Mouse (Mus musculus) forebrain, embryonic 14.5 days (tissue): ENCODE data around the gene Mgat5. TPM values are rescaled to one million over a fixed set of nuclear protein-coding genes. Genes with fewer than 3 reads are reported as not detected.
A peak's percentile ranks its signal among the peaks of the same experiment; 100 is the strongest.

Experiments
- ATAC-seq: fragments of 200-750 bp; cut with Nextera tagmentation; 2 replicates; pipeline ENCODE4 v1.8.0; 2017; ENCODE audit warnings: mild to moderate bottlenecking, moderate library complexity
- DNase-seq: peaks from one replicate; pipeline ENCODE4 v3.0.0-alpha.2; 2015; ENCODE audit warnings: low spot score
- H3K27ac ChIP-seq: fragments of 300-500 bp; sonication (generic); 2 replicates; pipeline ENCODE4 v1.5.1; 2014; ENCODE audit warnings: low read depth, mild to moderate bottlenecking, control low read depth, low read length, moderate library complexity
- H3K27me3 ChIP-seq: fragments of 300-500 bp; sonication (generic); replicated peaks from 2 replicates; pipeline ENCODE4 v1.6.1; 2014; ENCODE audit warnings: low read length, control low read depth, mixed read lengths; ENCODE audit not compliant: control insufficient read depth, insufficient read depth
- H3K36me3 ChIP-seq: fragments of 300-500 bp; sonication (generic); 2 replicates; pipeline ENCODE4 v1.6.1; 2014; ENCODE audit warnings: low read length, control low read depth; ENCODE audit not compliant: control insufficient read depth, insufficient read depth
- H3K4me1 ChIP-seq: fragments of 300-500 bp; sonication (generic); 2 replicates; pipeline ENCODE4 v1.6.1; 2014; ENCODE audit warnings: antibody characterized with exemption, low read length, control low read depth; ENCODE audit not compliant: control insufficient read depth, insufficient read depth
- H3K4me2 ChIP-seq: fragments of 300-500 bp; sonication (generic); 2 replicates; pipeline ENCODE4 v1.6.1; 2014; ENCODE audit warnings: mild to moderate bottlenecking, control low read depth, low read length
- H3K4me3 ChIP-seq: fragments of 300-500 bp; sonication (generic); 2 replicates; pipeline ENCODE4 v1.5.1; 2014; ENCODE audit warnings: low read depth, low read length, control low read depth
- H3K9ac ChIP-seq: fragments of 300-500 bp; sonication (generic); 2 replicates; pipeline ENCODE4 v1.6.1; 2014; ENCODE audit warnings: mild to moderate bottlenecking, low read length, control low read depth, moderate library complexity
- H3K9me3 ChIP-seq: fragments of 300-500 bp; sonication (generic); replicated peaks from 2 replicates; pipeline ENCODE4 v1.6.1; 2016; ENCODE audit warnings: low read length, control low read depth, mixed read lengths; ENCODE audit not compliant: control insufficient read depth
- WGBS: fragments of 180-500 bp; shearing (Covaris S2); extraction: QIAGEN DNeasy Blood & Tissue Kit; methylation state at CpG from one replicate; pipeline ENCODE4 v1.1.7; 2014; 5-methylcytosine and 5-hydroxymethylcytosine counted together
- polyA plus RNA-seq: library from polyadenylated mRNA; unstranded; fragments of >200 nt; fragmentation: Nextera tagmentation; extraction: Ambion mirVana; gene quantifications from 2 replicates; pipeline ENCODE4 v1.2.1, GENCODE M21; 2014

Mgat5 gene
- polyA plus RNA-seq, 1 experiment from 2014 or later, result 11.4 TPM

DNA sequence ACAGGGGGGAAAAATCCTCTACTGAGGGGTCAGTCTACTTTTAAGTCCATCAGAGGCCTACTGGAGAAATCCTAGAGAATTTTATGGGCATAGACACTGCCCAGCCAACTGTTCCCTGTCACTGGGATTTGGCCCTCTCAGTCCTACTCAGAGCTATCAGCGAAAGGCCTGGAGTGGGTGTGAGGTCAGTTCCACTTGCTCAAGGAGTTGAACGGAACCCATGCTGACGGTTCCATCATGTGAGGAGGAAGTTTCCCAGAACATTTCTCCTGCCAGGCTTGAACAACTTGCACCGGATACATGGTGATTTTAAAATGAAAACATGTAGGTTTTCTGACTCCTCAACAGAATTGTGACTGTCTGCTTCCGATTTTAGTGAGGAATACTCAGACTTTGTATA is 20.2 kb downstream of the Mgat5 start:
- H3K27me3 ChIP-seq, result no peaks in the 10 kb centered on the region
- H3K4me2 ChIP-seq, result no peak overlapping the region
- no peak overlapping the region for H3K9ac ChIP-seq
- H3K4me3 ChIP-seq, result no peak overlapping the region
- H3K27ac ChIP-seq, result no peak overlapping the region
- ATAC-seq (no peak), DNase-seq (no peak)
- no peaks in the 10 kb centered on the region for H3K4me1 ChIP-seq
- WGBS, result 95% methylated on average over 5 of the region's 5 CpGs
- no peaks in the 10 kb centered on the region for H3K9me3 ChIP-seq
- H3K36me3 ChIP-seq, result no peaks in the 10 kb centered on the region

DNA sequence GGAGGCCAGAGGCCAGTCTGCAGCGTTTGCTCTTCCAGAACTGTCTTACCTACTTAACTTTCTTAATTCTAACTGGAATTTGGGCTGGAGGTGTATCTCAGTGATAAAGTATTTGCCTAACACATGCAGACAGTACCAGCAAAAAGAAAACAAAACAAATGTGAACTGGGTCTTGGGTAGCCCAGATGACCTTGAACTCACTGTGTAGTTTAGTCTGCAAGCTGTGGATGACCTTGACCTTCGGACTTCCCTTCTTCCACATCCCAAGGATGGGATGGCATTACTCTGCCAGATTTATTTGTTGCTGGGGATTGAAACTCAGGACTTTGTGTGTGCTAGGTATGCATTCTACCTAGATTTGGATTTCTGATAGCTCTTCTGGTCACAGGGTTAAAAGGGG is 24.2 kb downstream of the Mgat5 start:
- no peaks in the 10 kb centered on the region for H3K9me3 ChIP-seq
- no peaks in the 10 kb centered on the region for H3K36me3 ChIP-seq
- H3K4me1 ChIP-seq, result no peaks in the 10 kb centered on the region
- no peak for DNase-seq
- 98% methylated on average over 2 of the region's 2 CpGs for WGBS
- H3K27ac ChIP-seq, result no peak overlapping the region
- no peak overlapping the region for H3K4me3 ChIP-seq
- H3K4me2 ChIP-seq, result no peak overlapping the region
- no peak overlapping the region for H3K9ac ChIP-seq
- H3K27me3 ChIP-seq, result no peaks in the 10 kb centered on the region
- no peak for ATAC-seq

DNA sequence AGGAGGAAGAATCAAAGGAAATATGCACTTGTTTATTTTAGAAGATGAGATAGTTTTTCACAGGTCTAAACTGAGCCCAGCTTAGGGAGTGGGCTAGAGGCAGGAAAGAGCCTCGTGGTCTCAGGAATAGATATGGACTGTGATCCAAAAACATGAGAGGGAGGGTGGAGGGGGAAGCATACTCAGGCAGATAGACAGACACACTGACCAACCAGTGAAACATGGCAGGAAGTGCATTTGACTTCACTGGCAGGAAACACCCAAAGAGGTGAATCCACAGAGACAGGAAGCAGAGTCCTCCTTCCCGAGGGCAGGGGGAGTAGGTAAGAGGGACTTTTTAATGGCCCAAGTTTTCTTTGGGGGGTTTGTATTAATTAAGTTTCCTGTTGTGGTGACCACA is 25.7 kb downstream of the Mgat5 start:
- no peak overlapping the region for H3K4me2 ChIP-seq
- no peak for DNase-seq
- no peak overlapping the region for H3K27ac ChIP-seq
- no peak overlapping the region for H3K4me3 ChIP-seq
- 96% methylated on average over 2 of the region's 2 CpGs for WGBS
- no peaks in the 10 kb centered on the region for H3K27me3 ChIP-seq
- no peaks in the 10 kb centered on the region for H3K9me3 ChIP-seq
- H3K4me1 ChIP-seq, result no peaks in the 10 kb centered on the region
- H3K9ac ChIP-seq, result no peak overlapping the region
- no peaks in the 10 kb centered on the region for H3K36me3 ChIP-seq
- no peak for ATAC-seq

DNA sequence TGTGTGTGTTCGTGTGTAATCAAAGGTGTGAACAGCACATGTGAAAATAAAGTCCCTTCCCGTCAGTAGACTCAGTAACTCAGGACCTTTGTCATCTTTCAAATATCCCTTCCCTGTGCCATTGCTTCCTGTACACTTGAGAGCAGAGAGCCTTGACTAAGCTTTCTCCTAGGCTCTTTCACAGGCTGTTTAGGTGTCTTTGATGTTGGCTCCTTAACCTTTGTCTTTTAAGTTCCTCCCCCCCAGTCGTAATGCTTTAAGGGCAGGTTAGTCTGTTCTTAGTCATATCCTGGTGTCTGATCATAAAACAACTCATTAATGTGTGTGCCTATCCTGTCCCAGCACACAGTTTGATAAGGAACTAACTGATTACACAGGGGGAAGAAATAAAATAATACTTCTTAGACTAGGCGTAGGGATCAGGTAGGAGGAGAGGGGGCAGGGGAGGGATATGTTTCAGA is 28.4 kb downstream of the Mgat5 start:
- 72% methylated on average over 4 of the region's 4 CpGs for WGBS
- H3K4me1 ChIP-seq, result no peaks in the 10 kb centered on the region
- no peak overlapping the region for H3K4me3 ChIP-seq
- no peaks in the 10 kb centered on the region for H3K27me3 ChIP-seq
- no peak overlapping the region for H3K4me2 ChIP-seq
- DNase-seq (no peak), ATAC-seq (no peak)
- no peaks in the 10 kb centered on the region for H3K36me3 ChIP-seq
- H3K9me3 ChIP-seq, result no peaks in the 10 kb centered on the region
- H3K27ac ChIP-seq, result no peak overlapping the region
- H3K9ac ChIP-seq, result no peak overlapping the region; the same call in 1 of the 2 replicates

DNA sequence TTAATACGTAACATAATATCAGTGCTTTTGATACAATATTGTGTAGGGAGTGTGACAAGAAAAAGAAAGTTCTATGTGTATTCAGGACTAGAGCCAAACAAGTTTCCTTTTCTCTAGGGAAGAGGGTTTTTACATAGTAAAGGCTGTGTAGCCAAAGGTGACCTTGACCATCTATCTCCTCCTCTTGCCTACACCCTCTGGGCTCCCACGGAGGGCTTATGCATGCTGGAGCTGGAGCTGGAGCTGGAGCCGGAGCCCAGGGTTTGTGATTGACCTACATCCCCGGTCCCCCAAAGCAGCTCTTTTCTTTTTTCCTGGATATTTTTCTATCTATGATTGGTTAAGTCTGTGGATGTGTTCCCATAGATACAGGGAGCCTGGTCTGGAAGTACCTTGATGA is 30.3 kb downstream of the Mgat5 start:
- no peak overlapping the region for H3K27ac ChIP-seq
- 89% methylated on average over 4 of the region's 4 CpGs for WGBS
- H3K36me3 ChIP-seq, result no peaks in the 10 kb centered on the region
- peaks cover 3% of the 10 kb centered on the region; the same call in 1 of the 2 replicates for H3K4me1 ChIP-seq
- H3K9me3 ChIP-seq, result no peaks in the 10 kb centered on the region
- H3K4me3 ChIP-seq, result no peak overlapping the region
- no peak for DNase-seq
- ATAC-seq, result no peak
- H3K9ac ChIP-seq, result no peak overlapping the region
- H3K4me2 ChIP-seq, result no peak overlapping the region
- H3K27me3 ChIP-seq, result no peaks in the 10 kb centered on the region

DNA sequence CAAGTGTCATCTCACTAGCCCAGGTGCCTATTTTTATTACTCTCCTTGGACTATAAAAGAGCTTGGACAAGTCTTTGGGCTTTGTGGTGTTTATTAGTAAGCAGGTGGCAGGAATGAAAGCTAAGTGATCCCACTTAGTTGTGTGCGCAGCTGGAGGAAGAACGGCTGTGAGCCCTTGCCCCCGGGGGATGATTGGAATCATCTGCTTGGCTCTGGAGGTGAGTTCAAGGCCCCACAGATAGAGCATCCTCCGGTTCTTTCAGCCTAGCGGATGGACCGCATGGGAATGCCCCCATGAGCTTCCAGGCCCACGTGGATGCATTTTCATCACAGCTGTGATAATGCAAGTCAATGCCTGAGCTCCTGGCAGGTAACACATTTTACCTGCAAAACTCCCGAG is 31.6 kb downstream of the Mgat5 start:
- ATAC-seq, result no peak
- no peak overlapping the region for H3K9ac ChIP-seq
- H3K27me3 ChIP-seq, result no peaks in the 10 kb centered on the region
- no peaks in the 10 kb centered on the region for H3K36me3 ChIP-seq
- H3K9me3 ChIP-seq, result no peaks in the 10 kb centered on the region
- no peak overlapping the region for H3K4me2 ChIP-seq
- WGBS, result 87% methylated on average over 8 of the region's 8 CpGs
- DNase-seq, result no peak
- H3K4me3 ChIP-seq, result no peak overlapping the region
- peaks cover 3% of the 10 kb centered on the region; the same call in 1 of the 2 replicates for H3K4me1 ChIP-seq
- no peak overlapping the region for H3K27ac ChIP-seq

DNA sequence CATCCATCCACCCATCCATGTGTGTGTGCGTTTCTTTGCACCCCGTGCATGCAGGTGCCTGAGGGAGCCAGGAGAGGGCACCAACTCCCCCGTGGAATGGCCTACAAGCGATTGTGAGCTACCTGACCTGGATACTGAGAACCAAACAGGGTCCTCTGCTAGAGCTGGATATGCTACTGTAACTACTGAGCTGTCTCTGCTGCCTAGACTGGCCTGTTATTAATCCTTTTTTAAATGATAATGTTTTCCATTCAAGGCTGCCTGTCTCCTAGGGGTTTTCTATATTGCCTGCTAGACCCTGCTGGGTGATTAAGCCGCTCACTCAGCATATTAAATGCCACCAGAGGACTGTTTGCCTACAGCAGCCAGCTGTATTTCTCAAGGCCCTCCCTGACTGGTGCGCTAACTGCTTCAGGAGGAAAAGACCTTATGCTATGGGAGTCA is 34.1 kb downstream of the Mgat5 start:
- Histone ChIP-seq H3K9me3 (no peaks in the 10 kb centered on the region), H3K9ac (no peak overlapping the region), H3K36me3 (no peaks in the 10 kb centered on the region), H3K4me2 (no peak overlapping the region), H3K27ac (no peak overlapping the region), H3K4me3 (no peak overlapping the region), H3K27me3 (no peaks in the 10 kb centered on the region), H3K4me1 (peaks cover 3% of the 10 kb centered on the region; the same call in 1 of the 2 replicates)
- ATAC-seq (peak; percentile 28; the same call in 1 of the 2 replicates), DNase-seq (peak; percentile 37)
- WGBS, result 31% methylated on average over 6 of the region's 6 CpGs

DNA sequence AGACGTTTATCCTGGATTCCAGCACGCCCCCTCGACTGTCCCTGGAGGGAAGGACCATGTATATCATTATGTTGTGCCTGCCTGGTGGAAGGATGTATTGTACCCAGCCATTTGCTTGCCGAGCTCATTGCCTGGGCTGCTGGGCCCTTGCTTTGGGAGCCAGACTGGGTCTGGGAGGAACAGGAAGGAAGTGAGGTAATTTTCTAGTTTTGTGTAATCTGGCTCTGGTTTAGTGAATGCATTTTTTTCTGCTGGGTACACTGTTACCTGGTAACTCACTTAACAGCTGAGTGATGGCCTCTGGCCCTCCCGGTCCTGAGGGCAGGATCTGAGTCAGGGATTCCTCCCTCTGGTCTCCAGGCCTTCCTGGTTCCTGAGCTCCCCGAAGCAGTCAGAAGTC is 35.1 kb downstream of the Mgat5 start:
- 37% methylated on average over 6 of the region's 6 CpGs for WGBS
- no peak for DNase-seq

DNA sequence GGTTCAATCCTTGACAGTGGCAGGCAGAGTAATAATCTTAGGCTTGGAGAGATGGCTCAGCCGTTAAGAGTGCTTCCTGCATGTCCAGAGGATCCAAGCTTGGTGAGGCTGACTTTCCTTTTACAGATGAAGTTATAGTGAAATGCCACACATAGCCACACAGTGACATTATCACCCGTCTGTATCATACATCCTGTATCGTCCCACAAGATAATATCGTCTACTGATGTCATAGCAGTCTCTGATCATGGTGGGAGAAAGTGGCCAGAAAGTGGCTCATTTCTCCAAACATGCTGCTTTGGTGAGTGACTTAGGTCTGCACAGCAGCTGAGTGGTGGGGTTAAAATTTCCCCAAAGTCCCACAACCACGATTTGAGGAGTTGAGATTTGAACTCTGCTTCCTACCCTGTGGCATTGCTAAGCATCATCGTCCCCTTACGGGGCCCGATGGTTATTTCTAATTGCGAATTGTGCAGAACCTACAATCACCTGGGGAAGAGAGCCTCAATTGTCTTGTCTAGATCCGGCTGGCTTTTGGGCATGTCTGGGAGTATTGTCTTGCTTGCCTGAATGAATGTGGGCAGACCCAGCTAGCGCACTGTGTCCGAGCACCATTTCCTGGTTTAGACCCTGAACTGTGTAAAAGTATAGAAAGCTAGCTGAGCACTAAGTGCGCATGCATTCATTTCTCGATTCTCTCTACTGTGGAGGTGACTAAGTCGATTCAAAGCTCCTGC is 37.5 kb downstream of the Mgat5 start:
- WGBS, result 86% methylated on average over 15 of the region's 15 CpGs
- no peak overlapping the region for H3K4me3 ChIP-seq
- H3K27ac ChIP-seq, result no peak overlapping the region
- ATAC-seq, result no peak
- no peak overlapping the region for H3K9ac ChIP-seq
- no peak for DNase-seq
- no peaks in the 10 kb centered on the region for H3K36me3 ChIP-seq
- no peak overlapping the region for H3K4me2 ChIP-seq
- peaks cover 3% of the 10 kb centered on the region; the same call in 1 of the 2 replicates for H3K4me1 ChIP-seq
- H3K27me3 ChIP-seq, result no peaks in the 10 kb centered on the region
- no peaks in the 10 kb centered on the region for H3K9me3 ChIP-seq

More for the DNA sequence above, 35.1 kb downstream of the Mgat5 start:
- Histone ChIP-seq H3K4me1 (peaks cover 3% of the 10 kb centered on the region; the same call in 1 of the 2 replicates), H3K9me3 (no peaks in the 10 kb centered on the region), H3K27me3 (no peaks in the 10 kb centered on the region), H3K9ac (no peak overlapping the region; the same call in 1 of the 2 replicates), H3K36me3 (no peaks in the 10 kb centered on the region), H3K4me3 (no peak overlapping the region), H3K27ac (no peak overlapping the region), H3K4me2 (no peak overlapping the region)
- ATAC-seq, result peak; percentile 2; the same call in 1 of the 2 replicates
